Mouse (Mus musculus): ENCODE measurements around the gene Tmsb15b2.

- TF ChIP-seq GATA1 (IDR thresholded peaks at IDR 0.05; ENCODE audit: low read length): no peak
- no peak for TF ChIP-seq TAL1 (IDR thresholded peaks at IDR 0.05; ENCODE audit: low read length)
Observed at GRCm38 (mm10) chrX:137015099-137015709, 39.9 kb upstream of the Tmsb15b2 start.

Data from erythroblast, embryonic 14.5 days (primary cell).